9 mouse cellular contexts compared by ENCODE assay signal in the genomic region with DNA sequence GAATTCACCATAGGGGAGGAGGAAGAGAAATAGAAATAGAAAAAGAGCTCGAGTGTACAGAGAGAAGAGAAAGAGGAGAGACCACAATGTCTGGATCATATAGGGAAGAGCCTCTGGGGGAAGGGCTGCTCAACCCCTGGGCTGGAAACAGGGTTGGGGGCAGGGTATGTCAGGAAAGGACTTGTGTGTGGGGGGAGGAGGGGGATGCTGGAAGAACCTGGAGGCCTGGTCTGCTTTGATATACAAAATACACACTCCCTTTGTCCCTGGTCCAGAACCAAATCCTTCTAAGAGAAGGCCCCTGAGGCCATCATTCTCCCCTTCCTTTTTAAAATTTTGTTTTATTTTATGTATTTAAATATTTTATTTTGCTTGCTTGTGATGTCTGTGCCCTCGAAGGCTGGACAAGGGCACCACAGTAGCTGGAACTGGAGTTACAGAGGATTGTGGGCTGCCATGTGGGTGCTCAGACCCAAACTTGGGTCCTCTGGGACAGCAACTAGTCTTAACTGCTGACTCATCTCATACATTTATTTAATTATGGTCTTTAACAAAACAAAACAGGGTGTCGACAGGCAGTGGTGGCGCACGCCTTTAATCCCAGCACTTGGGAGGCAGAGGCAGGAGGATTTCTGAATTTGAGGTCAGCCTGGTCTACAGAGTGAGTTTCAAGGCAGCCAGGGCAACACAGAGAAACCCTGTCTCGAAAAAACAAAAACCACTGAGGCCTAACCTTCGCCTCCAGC. TPM values are rescaled to one million over a fixed set of nuclear protein-coding genes. Genes with fewer than 3 reads are reported as not detected.
DNase-seq lines count a peak whose midpoint lies in the region; ATAC-seq and TF ChIP-seq lines count a peak whose summit lies in the region.
"Had no signal": no experiment of that assay in that cellular context is flagged by ENCODE, and none has a peak within 500 bp of the region (broad histone marks: within the 10 kb centered on the region; RNA-seq: fewer than 3 reads in every experiment).

No protein-coding gene starts in this region.

- dilution Hi-C loops in CH12.LX (cut with MboI; ENCODE audit: extremely low pct_ligation_motif_present, extremely low pct_unique_long_range_greater_than_20kb, low sequenced_read_pairs), result no loop called here

- WGBS in forebrain, embryonic 15.5 days, result 90% methylated on average over 7 of the region's 7 CpGs
- 69% methylated on average over 7 of the region's 7 CpGs for WGBS in liver, embryonic 14.5 days (ENCODE audit: insufficient replicate concordance)

- TF ChIP-seq EP300 in CH12.LX (IDR thresholded peaks at IDR 0.05; ENCODE audit: low read length), result no peak
- TF ChIP-seq EP300 in liver, embryonic 14.5 days (IDR thresholded peaks at IDR 0.05; ENCODE audit: low read depth), result no peak

- in situ Hi-C loops in CH12.LX (cut with MboI; ENCODE audit: low pct_ligation_motif_present, low pct_unique_long_range_greater_than_20kb, low sequenced_read_pairs), result loop anchor here (10.0 kb wide), 1 partner anchor 152 kb away; no protein-coding TSS in a partner anchor

- no peak for TF ChIP-seq RAD21 in CH12.LX (IDR thresholded peaks at IDR 0.05; ENCODE audit: low read depth, low read length)

- peak overlapping the region; percentile 58 for H3K4me2 ChIP-seq in CH12.LX (ENCODE audit: insufficient read depth, low read depth, poor library complexity, severe bottlenecking)
- H3K4me2 ChIP-seq in forebrain, embryonic 15.5 days (replicated peaks), result peak overlapping the region; percentile 90
- H3K4me2 ChIP-seq in liver, embryonic 14.5 days (ENCODE audit: low read depth), result peak overlapping the region; percentile 90

- TF ChIP-seq CTCF in CH12.LX (conservative IDR thresholded peaks at IDR 0.05 in 1 of 2, IDR thresholded peaks at IDR 0.05 in 1 of 2; ENCODE audit: low read depth in 2 of 2, low read length in 2 of 2), result no peak
- no peak for TF ChIP-seq CTCF in liver, embryonic 14.5 days (IDR thresholded peaks at IDR 0.05; ENCODE audit: low read depth)
- TF ChIP-seq CTCF in left cerebral cortex, adult 2 months (IDR thresholded peaks at IDR 0.05), result no peak

- ATAC-seq in erythroblast, adult 5-6 weeks (replicated peaks; ENCODE audit: low FRiP score, poor library complexity, severe bottlenecking), result no peak
- ATAC-seq in forebrain, embryonic 15.5 days (replicated peaks), result no peak
- ATAC-seq in liver, embryonic 14.5 days (ENCODE audit: insufficient read depth), result no peak

- H3K9ac ChIP-seq in CH12.LX (ENCODE audit: insufficient read depth, low read depth), result peak overlapping the region; percentile 94
- H3K9ac ChIP-seq in forebrain, embryonic 15.5 days (replicated peaks), result no peak overlapping the region
- H3K9ac ChIP-seq in liver, embryonic 14.5 days (replicated peaks), result no peak overlapping the region

- no peak for TF ChIP-seq POLR2A in CH12.LX (IDR thresholded peaks at IDR 0.05; ENCODE audit: low read depth, low read length)

- H3K79me2 ChIP-seq in CH12.LX (replicated peaks; ENCODE audit: control insufficient read depth, extremely low read depth, insufficient read depth, poor library complexity, severe bottlenecking), result no peaks in the 10 kb centered on the region; the same call in 1 of the 2 replicates

- peak overlapping the region; percentile 96 for H3K27ac ChIP-seq in CH12.LX (ENCODE audit: insufficient read depth, low read depth)
- no peak overlapping the region for H3K27ac ChIP-seq in forebrain, embryonic 15.5 days (replicated peaks)
- no peak overlapping the region for H3K27ac ChIP-seq in liver, embryonic 14.5 days
- H3K27ac ChIP-seq in left cerebral cortex, adult 2 months, result no peak overlapping the region

- no peaks in the 10 kb centered on the region for H3K27me3 ChIP-seq in erythroblast, embryonic 14.5 days (ENCODE audit: control insufficient read depth)
- no peaks in the 10 kb centered on the region for H3K27me3 ChIP-seq in CH12.LX (replicated peaks)
- H3K27me3 ChIP-seq in forebrain, embryonic 15.5 days, result no peaks in the 10 kb centered on the region
- no peaks in the 10 kb centered on the region for H3K27me3 ChIP-seq in liver, embryonic 14.5 days (ENCODE audit: control insufficient read depth, insufficient read depth, low read length)

- peak; percentile 33 for DNase-seq in CH12.LX (ENCODE audit: extremely low read depth)
- DNase-seq in liver, embryonic 14.5 days (ENCODE audit: low read depth in 3 of 3, low spot score in 3 of 3), result no peak
- no peak for DNase-seq in thymus, postnatal 4 days
- DNase-seq in left cerebral cortex, adult 2 months (ENCODE audit: extremely low spot score in 1 of 2, low spot score in 2 of 2), result no peak
- DNase-seq in lung, postnatal 14 days, result no peak

- H3K4me3 ChIP-seq in erythroblast, embryonic 14.5 days (replicated peaks), result peak overlapping the region; percentile 81
- H3K4me3 ChIP-seq in CH12.LX (replicated peaks in 1 of 3; ENCODE audit: low read depth in 2 of 3, low read length in 2 of 3, poor library complexity in 1 of 3), result peak overlapping the region; percentile 72 to 84 (median 77)
- H3K4me3 ChIP-seq in forebrain, embryonic 15.5 days, result peak overlapping the region; percentile 67
- peak overlapping the region in 1 of 2 experiments; percentile 57; a peak in 2 of 4 replicates for H3K4me3 ChIP-seq in liver, embryonic 14.5 days (ENCODE audit: insufficient read depth in 1 of 2, low read depth in 2 of 2, low read length in 2 of 2)
- H3K4me3 ChIP-seq in left cerebral cortex, adult 2 months, result no peak overlapping the region

- no peaks in the 10 kb centered on the region for H3K9me3 ChIP-seq in erythroblast, embryonic 14.5 days (ENCODE audit: control insufficient read depth, low read length)
- H3K9me3 ChIP-seq in CH12.LX (replicated peaks; ENCODE audit: low read length), result no peaks in the 10 kb centered on the region
- no peaks in the 10 kb centered on the region for H3K9me3 ChIP-seq in forebrain, embryonic 15.5 days
- H3K9me3 ChIP-seq in liver, embryonic 14.5 days (ENCODE audit: control insufficient read depth, low read length), result no peaks in the 10 kb centered on the region

- H3K4me1 ChIP-seq in erythroblast, embryonic 14.5 days (ENCODE audit: control insufficient read depth), result peaks cover 61% of the 10 kb centered on the region
- H3K4me1 ChIP-seq in CH12.LX (ENCODE audit: control insufficient read depth in 1 of 2, insufficient read depth in 2 of 2), result peaks cover 10 to 31% of the 10 kb centered on the region in 2 experiments; a peak in 3 of 4 replicates
- peaks cover 17% of the 10 kb centered on the region for H3K4me1 ChIP-seq in forebrain, embryonic 15.5 days
- H3K4me1 ChIP-seq in liver, embryonic 14.5 days (replicated peaks; ENCODE audit: control insufficient read depth in 2 of 2, insufficient read depth in 2 of 2, low read length in 1 of 2), result peaks cover 7 to 13% of the 10 kb centered on the region in 2 experiments

- intact Hi-C loops in left cerebral cortex, adult 2 months (cut with DNase I), result loop anchor here (5.0 kb wide), 1 partner anchor 34 kb away; the partner anchor contains the start of gene Svop

- peaks cover 41% of the 10 kb centered on the region for H3K36me3 ChIP-seq in erythroblast, embryonic 14.5 days (ENCODE audit: control insufficient read depth)
- H3K36me3 ChIP-seq in CH12.LX (replicated peaks in 1 of 2; ENCODE audit: control insufficient read depth in 1 of 2, insufficient read depth in 1 of 2, low read length in 1 of 2), result peaks cover 39 to 46% of the 10 kb centered on the region in 2 experiments
- peaks cover 32% of the 10 kb centered on the region for H3K36me3 ChIP-seq in forebrain, embryonic 15.5 days
- H3K36me3 ChIP-seq in liver, embryonic 14.5 days (replicated peaks; ENCODE audit: control insufficient read depth, insufficient read depth, low read depth), result no peaks in the 10 kb centered on the region; the same call in none of the 2 replicates

RNA-seq across cellular contexts. Expression of gene Alkbh2, which starts 1.3 kb away (rescaled TPM):
- polyA plus RNA-seq in erythroblast, embryonic 14.5 days (2012), result 0.91 and 1.8 TPM in 2 replicates
- not detected in 2 replicates for total RNA-seq in erythroblast, adult 5-6 weeks (2015; ENCODE audit: low replicate concordance)
- 2.5 TPM in 1 of 2 replicates, not detected in the other for total RNA-seq in erythroblast, adult 5-6 weeks (2017; ENCODE audit: low replicate concordance)
- 35.0 and 35.7 TPM in 2 replicates for total RNA-seq in CH12.LX (2012; rRNA removed)
- total RNA-seq in CH12.LX (2014; rRNA removed), result 34.4 TPM in 2 replicates
- 39.3 and 41.4 TPM in 2 replicates for polyA plus RNA-seq in CH12.LX (2012; ENCODE audit: insufficient read length, low read depth)
- 6.2 and 7.3 TPM in 2 replicates for polyA plus RNA-seq in forebrain, embryonic 15.5 days (2015; fragmentation: Nextera tagmentation; extraction: Ambion mirVana)
- 3.3 and 3.9 TPM in 2 replicates for polyA plus RNA-seq in liver, embryonic 14.5 days (2012; rRNA removed)
- polyA plus RNA-seq in liver, embryonic 14.5 days (2014; fragmentation: Nextera tagmentation; extraction: Ambion mirVana), result 4.5 and 5.7 TPM in 2 replicates
- 1 to 10 TPM; 5.9 to 7.2 TPM for total RNA-seq in left cerebral cortex, adult 2 months (2021)

RNA-seq across cellular contexts. Expression of gene Ung, which starts 3.5 kb away (rescaled TPM):
- 2.7 and 3.7 TPM in 2 replicates for polyA plus RNA-seq in erythroblast, embryonic 14.5 days (2012)
- total RNA-seq in erythroblast, adult 5-6 weeks (2015; ENCODE audit: low replicate concordance), result 1.9 and 2.1 TPM in 2 replicates
- total RNA-seq in erythroblast, adult 5-6 weeks (2017; ENCODE audit: low replicate concordance), result 0.68 and 4.7 TPM in 2 replicates
- total RNA-seq in CH12.LX (2012; rRNA removed) (39.1 and 53.4 TPM in 2 replicates), CH12.LX (2014; rRNA removed) (43.5 and 51.9 TPM in 2 replicates)
- 83.3 and 91.9 TPM in 2 replicates for polyA plus RNA-seq in CH12.LX (2012; ENCODE audit: insufficient read length, low read depth)
- polyA plus RNA-seq in forebrain, embryonic 15.5 days (2015; fragmentation: Nextera tagmentation; extraction: Ambion mirVana), result 22.7 and 25.8 TPM in 2 replicates
- 13.1 and 13.3 TPM in 2 replicates for polyA plus RNA-seq in liver, embryonic 14.5 days (2012; rRNA removed)
- polyA plus RNA-seq in liver, embryonic 14.5 days (2014; fragmentation: Nextera tagmentation; extraction: Ambion mirVana), result 11.0 and 11.4 TPM in 2 replicates
- total RNA-seq in left cerebral cortex, adult 2 months (2021), result 1 to 10 TPM; 2.6 to 3.1 TPM

RNA-seq across cellular contexts. Expression of gene Acacb, which starts 19.7 kb away (rescaled TPM):
- polyA plus RNA-seq in erythroblast, embryonic 14.5 days (2012), result under 0.01 and 0.01 TPM in 2 replicates
- 0.21 TPM in 1 of 2 replicates, not detected in the other for total RNA-seq in erythroblast, adult 5-6 weeks (2015; ENCODE audit: low replicate concordance)
- 0.14 TPM in 1 of 2 replicates, not detected in the other for total RNA-seq in erythroblast, adult 5-6 weeks (2017; ENCODE audit: low replicate concordance)
- 3.9 and 6.2 TPM in 2 replicates for total RNA-seq in CH12.LX (2012; rRNA removed)
- 13.4 and 14.1 TPM in 2 replicates for total RNA-seq in CH12.LX (2014; rRNA removed)
- 16.3 and 17.0 TPM in 2 replicates for polyA plus RNA-seq in CH12.LX (2012; ENCODE audit: insufficient read length, low read depth)
- 1.6 and 3.0 TPM in 2 replicates for polyA plus RNA-seq in forebrain, embryonic 15.5 days (2015; fragmentation: Nextera tagmentation; extraction: Ambion mirVana)
- polyA plus RNA-seq in liver, embryonic 14.5 days (2012; rRNA removed), result 0.22 and 0.29 TPM in 2 replicates
- polyA plus RNA-seq in liver, embryonic 14.5 days (2014; fragmentation: Nextera tagmentation; extraction: Ambion mirVana), result 0.20 and 0.44 TPM in 2 replicates
- 1 to 10 TPM; 4.4 to 5.3 TPM for total RNA-seq in left cerebral cortex, adult 2 months (2021)

RNA-seq across cellular contexts. Expression of gene Svop, which starts 35.3 kb away (rescaled TPM):
- 0.04 TPM in 1 of 2 replicates, not detected in the other for polyA plus RNA-seq in erythroblast, embryonic 14.5 days (2012)
- not detected in 2 replicates for total RNA-seq in erythroblast, adult 5-6 weeks (2015; ENCODE audit: low replicate concordance)
- total RNA-seq in erythroblast, adult 5-6 weeks (2017; ENCODE audit: low replicate concordance), result not detected in 2 replicates
- total RNA-seq in CH12.LX (2012; rRNA removed) (0.38 and 1.1 TPM in 2 replicates), CH12.LX (2014; rRNA removed) (0.20 and 0.31 TPM in 2 replicates)
- polyA plus RNA-seq in CH12.LX (2012; ENCODE audit: insufficient read length, low read depth), result 0.40 and 0.51 TPM in 2 replicates
- polyA plus RNA-seq in forebrain, embryonic 15.5 days (2015; fragmentation: Nextera tagmentation; extraction: Ambion mirVana), result 81.8 and 87.2 TPM in 2 replicates
- polyA plus RNA-seq in liver, embryonic 14.5 days (2012; rRNA removed), result 0.11 TPM in 1 of 2 replicates, not detected in the other
- polyA plus RNA-seq in liver, embryonic 14.5 days (2014; fragmentation: Nextera tagmentation; extraction: Ambion mirVana), result 0.06 TPM in 1 of 2 replicates, not detected in the other
- 100 to 1,000 TPM; 172 to 190 TPM for total RNA-seq in left cerebral cortex, adult 2 months (2021)
- total RNA-seq: monocyte, adult 5-6 weeks had no signal
